Mouse (Mus musculus) cerebellum, adult 18-20 months (tissue): ENCODE results near the gene Sez6.

Source experiments
- DNase-seq, 2 experiments: peaks; one replicate each; pipeline ENCODE4 v3.0.0; 2021

Gene Sez6

DNA sequence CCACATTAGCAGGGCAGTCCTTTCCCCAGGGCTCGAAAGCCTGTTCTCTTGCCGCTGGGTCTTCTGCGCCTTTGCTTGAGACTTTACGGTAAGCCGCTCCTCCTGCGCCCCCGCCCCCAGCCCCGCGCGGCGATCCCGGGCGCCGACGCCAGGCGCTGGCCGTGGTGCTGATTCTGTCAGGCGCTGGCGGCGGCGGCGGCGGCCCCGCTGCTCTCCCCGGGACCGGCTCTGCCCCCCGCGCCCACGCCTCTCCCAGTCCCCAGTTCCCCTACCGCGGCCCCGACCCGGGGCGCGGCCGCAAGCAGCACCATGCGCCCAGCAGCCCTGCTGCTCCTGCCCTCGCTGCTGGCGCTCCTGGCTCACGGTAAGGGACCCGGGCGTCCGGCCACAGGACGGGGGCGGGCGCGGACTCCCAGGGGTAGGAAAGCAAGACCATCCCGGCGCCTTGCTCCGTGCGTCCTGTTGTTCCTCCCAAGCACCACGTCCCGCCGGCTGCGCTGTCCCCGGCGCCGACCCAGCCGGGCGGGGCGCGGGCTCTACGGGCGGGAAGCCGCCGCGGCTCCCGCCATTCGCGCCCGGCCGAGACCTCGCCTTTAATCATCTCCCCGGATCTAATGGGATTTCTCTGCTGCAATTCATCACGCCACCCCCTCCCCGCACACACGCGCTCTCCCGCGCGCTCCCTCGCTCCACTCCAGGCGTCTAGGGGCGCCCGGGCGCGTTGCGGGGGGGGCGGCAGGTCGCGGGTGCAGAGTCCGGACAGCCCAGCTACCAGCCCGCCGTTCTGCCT lies at the start of gene Sez6:
Gene Sez6 (plus strand): TSS at position 50 of the 790 bp plus-strand sequence.
- DNase-seq: peak; percentile 81 to 87

DNA sequence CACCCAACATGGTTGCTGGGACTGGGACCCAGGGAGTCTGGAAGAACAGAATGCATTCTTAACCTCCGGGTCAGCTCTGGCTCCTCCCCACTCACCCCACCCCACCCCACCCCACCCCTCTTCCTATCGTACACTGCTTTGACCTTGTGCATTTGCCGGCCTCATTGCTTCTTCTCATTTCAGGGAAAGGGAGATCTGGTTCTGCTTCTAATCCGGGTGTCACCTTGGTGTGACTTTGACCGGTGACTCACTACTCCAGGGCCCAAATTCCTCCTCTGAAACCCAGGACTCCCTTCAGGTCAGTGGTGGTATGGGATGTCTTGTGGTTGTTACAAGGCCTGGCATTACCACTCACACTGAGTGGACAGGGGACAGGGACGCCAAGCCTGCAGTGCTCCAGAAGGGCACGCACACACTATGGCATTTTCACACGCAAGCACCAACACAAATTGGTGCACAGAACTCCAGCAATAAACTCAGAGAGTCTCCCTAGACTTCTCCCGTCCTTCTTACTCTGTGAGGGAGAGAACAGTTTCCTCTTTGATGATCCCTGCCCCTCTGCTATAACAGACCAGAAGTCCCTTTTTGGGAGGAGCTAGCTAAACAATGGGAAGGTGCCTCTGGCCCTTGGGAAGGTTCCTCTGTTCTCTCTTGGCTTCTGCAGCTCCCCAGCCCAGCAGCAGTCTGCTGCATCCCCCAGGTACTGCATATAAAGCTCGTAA lies 45.9 kb upstream of the Sez6 start:
- no peak for DNase-seq

DNA sequence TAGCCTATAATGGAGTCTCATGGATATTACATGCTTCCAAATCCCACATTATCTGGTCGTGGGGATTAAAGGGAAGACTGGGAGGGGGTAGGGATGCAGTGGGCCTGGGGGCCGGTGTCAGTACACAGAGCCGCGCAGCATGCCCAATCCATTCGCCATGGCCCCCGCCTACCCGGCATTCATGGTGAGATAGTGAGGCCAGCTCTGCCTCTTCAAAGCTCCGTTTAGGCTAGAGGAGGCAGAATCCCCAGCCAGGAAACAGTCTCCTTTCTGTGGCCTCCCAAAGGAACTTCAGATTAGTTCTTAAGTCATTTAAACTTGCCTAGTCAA lies 45.4 kb upstream of the Sez6 start:
- no peak for DNase-seq

DNA sequence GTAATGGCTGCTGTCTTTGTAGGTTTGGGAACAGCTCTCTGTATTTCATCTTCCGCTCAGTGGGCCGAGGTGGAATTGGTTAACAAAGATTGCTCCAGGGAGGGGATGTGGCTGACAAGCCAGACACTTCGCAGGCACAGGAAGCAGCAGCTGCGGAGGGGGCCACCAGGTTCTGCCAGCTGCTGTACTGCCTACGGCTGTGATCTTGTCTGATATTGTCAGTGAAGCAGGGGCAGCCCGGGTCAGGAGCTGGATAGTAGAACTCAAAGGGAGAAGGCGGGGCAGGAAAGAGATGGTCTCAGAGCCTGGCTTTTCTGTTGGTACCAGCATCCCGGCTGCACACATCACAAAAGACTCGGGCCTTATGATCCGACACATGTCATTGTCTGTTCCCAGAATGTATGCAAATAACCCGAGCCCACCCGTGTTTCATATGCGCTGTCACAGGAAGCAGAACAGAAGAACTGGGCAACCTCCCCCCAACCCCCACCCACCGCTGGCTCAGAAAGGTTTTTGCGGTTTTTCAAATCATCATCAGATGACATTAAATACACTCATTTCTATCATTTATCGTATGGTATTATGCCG lies 43.1 kb upstream of the Sez6 start:
- peak in 1 of 2 experiments; percentile 5 for DNase-seq

DNA sequence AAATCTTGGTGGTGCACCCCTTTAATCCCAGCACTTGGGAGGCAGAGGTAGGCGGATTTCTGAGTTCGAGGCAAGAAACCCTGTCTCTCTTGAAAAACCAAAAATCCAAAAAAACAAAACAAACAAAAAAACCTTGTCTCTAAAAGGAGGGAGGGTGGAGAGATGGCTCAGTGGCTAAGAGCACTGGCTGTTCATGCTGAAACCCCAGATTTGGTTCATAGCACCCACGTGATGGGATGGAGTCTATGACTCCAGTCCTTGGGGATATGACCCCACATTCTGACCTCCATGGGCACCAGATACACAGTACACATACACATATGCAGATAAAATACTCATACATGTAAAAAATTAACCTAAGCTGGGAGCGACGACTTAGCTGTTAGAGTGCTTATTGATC lies 41.8 kb upstream of the Sez6 start:
- no peak for DNase-seq

DNA sequence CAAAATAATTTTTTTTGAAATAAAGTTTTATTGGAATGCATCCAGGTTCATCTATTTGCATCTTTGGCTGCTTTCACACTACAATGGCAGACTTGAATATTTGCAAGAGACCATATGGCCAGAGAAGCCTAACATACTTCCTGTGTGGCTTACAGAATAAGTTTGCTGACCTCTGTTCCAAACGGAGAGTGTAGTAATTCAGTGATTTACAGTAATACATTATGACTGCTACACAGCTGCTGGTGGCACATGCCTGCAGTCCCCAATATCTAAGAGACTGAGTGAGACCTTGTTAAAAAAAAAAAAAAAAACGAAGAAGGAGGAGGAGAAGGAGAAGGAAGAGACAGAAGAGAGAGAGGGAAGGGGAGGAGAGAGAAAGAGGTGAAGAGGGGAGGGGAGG lies 41.1 kb upstream of the Sez6 start:
- DNase-seq: no peak

DNA sequence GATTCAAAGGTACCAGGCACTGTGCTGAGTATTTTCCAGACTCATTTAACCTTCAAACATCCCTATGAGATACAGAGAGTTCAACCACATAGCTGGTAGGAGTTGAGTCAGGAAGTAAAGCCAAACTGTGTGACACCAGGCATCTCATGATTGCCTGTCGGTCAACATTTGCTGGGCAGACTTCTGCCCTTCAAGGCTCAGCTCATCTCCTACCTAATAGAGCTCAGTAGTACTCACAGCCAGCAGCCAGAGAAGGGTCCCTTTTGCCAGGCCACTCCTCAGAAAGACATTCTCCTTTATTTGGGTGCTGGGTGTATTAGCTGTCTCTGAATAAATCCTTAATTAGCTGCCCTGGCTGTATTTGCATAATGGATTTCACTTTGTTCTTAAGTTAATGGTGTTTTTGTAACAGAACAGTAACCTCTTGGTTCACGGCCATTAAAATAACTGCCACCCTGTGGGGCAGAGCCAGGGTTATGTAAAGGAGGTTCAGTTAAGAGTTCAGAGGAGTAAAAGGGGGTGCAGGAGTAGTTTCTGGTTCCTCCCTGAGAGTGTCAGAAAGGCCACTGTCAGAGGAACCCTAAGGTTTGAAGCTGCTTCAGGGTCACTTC lies 39.8 kb upstream of the Sez6 start:
- no peak for DNase-seq

DNA sequence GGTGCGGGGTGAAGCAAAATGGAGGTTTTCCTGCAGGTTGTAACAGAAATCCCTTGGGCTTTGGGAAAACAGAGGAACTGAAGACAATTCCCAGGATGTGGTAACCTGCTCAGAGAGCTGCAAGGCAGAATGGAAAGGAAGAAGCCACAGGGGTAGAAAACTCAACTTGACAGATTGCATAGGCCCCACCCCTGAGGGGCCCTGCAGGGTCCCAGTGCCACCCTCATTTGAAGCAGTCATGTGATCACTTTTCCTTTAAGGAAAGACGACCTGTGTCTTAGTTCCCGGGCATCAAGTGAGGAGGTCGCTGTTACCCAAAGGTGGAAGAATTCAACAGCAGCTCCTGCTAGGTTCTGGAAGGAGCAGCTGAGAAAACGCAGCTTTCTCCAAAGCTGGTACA lies 37.7 kb upstream of the Sez6 start:
- no peak for DNase-seq

DNA sequence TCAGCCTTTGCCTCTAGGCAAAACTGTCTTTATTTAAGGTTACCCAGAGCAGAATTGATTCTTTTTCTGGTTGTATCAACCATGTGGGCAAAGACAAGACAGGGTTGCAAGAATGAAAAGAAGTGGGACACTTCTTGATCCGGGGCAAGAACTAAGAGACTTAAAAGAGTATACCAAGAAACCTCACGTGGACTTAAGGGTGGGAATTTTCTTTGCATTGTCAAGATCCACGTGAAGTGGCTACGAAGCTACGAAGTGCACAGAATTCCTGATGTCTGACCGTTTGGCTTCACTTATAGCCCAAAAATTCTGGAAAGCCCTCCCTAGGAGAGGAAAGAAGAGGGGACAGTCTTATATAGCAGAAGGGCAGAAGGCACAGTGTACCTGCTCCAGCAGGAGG lies 37.3 kb upstream of the Sez6 start:
- DNase-seq: no peak

DNA sequence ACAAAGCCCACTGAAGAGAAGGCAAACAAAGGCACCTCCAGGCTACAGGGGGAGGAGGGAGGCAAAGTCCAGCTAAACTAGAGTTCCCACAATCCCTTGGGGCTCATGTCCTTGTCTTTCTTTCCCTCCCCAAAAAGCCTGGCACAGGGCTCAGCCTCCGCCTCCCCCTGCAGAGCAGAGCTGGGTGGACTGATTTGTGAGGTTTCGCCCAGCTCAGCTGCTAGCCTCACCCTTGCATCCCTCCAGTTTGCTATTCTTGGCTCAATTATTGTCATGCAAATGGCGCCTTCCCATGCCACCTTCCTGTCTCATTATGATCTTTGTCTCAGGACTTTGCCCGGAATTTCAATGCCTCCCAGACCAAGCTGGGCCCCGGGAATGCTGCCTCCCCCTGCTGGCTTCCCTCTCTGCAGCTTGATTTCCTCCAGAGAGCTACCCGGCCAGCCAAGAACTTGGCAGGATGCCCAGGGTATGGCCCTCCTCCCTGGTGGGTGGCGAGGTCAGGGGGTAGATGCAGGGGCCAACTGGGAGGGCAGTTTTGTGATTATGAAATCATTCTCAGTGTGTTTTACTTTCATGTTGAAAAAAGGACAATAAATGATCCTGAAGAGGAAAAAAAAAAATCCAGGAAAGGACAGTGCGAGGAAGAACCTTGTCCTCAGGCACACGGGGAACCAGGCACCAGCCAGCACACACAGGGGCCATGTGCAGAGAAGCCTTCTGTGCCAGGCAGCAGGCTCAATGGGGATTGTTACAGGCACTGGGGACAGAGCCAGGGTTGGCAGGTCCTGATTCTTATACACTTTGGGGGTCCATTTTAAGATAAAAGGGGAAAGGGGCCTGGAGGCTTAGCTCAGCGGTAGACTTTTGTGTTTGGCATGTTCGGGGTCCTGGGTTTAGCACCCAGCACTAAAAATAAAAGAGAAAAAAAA lies 36.5 kb upstream of the Sez6 start, which contains the start of gene Pipox:
Gene Pipox (minus strand): TSS at position 310 of the 932 bp plus-strand sequence.
- peak; percentile 86 to 87 for DNase-seq

DNA sequence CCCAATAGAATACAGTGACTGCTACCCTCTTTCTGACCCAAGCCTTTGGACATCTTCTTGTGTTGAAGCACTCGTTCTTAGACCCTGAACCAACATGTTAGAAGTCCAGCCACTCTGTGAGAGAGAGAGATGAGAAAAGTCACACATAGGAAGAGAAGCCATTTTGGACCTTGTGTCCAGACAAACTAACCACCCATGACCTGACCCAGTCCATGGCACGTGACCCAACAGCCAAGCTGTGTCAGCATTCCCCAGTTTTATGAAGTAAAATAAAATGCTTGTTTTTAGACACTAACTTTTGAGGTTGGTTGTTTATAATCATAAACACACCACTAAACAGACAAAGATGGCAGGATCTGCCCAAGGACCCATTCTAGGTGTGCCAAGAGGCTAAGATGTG lies 35.6 kb upstream of the Sez6 start:
- no peak for DNase-seq

DNA sequence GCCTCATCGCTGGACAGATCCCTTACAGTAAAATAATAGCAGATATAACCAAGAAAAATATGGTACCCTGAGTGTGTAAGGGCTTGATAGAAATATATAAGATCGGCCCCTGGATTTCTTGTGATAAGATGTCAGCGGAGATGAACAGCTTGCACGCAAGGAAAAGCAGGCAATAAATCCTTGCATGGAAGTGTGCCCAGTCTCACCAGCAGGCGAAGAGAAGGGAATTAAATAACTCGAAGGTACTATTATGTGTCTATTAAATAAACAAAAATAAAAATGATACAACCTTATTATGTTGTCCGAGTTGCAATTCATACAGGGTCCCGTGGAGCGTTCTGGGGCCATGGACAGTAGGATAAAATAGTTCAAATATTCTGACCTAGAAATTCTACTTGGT lies 34.6 kb upstream of the Sez6 start:
- DNase-seq: peak in 1 of 2 experiments; percentile 40

DNA sequence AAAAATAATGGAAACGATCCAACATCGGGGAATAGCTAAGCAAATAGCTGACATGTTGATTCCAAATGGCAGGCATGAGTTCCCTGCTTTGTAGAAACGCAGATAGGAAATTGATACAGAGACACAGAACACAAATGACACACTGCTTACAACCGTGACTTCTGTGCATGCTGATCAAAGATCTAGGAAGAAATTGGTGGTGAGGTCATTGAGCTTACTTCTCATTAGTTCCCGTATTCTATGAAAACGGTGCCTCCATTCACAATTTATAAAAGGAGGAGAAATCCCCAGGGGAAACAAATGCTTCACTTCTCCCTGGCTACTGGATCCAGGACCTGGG lies 34.1 kb upstream of the Sez6 start:
- DNase-seq: no peak

DNA sequence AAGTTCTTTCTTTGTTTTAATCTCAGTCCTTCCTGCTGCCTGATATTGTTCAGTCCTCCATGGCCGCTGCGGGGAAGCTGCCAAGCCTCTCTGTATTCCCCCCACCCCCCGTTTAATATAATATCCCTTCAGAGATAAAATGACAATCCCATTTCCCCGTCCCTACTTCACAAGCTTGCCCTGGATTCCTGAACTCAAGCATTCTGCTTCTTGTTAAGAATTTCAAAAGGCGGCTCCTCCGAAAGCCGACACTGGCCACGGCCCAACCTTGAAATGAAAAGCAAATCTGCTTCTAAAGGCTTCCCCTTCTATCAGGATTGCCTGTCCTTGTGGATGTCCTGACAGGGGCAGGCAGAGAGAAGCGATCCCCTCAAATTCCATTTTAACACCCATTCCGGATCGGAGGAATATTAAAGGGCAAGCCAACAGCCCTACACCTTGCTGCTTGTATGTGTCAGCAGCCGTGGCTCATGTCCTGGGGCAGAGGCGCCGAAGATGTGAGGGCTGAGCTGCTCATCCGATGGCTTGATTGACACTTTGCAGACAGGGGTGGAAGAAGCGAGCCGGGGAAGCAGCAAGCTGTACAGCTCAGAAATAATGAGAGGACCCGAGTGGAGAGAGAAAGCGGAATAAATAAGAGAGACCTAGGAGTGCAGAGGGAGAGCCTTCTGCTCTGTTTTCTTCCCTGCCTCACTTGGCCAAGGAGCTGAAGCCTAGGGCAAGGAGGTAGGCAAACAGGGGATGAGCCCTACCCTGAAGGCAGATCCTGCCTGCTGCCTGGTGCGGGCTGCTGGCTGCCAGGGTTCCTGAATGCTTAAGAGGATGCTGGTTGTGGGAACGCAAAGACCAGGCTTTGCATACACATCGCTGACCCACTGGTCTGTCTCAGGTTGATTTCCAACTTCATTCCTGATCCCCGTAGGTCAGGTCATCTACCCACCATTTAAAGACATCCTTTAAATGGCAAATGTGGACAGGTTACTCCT lies 33.5 kb upstream of the Sez6 start:
- DNase-seq: peak; percentile 33 to 57

DNA sequence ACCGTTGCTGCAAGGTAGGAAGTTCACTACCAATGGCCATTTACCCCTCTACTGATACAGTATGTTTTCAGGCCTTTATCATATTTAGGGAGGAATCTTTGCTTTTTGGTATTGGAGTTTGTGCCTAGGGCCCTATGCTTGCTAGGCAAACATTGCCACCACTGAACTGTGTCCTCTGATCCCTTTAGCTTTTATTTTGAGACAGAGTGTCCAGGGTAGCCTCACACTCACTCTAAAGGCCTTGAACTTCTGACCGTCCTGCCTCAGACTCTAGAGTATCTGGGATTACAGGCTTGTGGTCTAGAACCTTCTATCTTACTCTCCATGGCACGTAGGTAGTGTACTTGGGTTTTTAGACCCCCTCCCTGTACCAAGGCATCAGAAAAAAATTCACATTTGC lies 30.4 kb upstream of the Sez6 start:
- DNase-seq: no peak

DNA sequence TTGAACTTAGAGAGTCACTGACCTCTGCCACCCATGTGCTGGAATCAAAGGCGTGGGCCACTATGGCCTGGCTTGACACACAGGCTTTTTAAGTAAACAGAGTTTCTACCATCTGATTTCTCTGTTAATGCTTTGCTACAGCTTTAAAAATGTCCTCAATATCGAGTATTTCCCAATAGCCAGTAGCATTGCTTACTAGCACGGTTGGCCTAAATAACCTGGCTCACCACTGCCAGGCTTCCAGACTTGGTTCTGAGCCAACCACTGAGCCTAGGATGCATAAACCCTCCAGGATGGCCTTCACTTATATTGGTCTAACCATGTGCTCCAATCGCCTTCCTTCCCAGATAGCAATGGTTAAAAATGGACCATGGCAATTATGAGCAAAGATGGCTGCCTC lies 29.9 kb upstream of the Sez6 start:
- no peak for DNase-seq

DNA sequence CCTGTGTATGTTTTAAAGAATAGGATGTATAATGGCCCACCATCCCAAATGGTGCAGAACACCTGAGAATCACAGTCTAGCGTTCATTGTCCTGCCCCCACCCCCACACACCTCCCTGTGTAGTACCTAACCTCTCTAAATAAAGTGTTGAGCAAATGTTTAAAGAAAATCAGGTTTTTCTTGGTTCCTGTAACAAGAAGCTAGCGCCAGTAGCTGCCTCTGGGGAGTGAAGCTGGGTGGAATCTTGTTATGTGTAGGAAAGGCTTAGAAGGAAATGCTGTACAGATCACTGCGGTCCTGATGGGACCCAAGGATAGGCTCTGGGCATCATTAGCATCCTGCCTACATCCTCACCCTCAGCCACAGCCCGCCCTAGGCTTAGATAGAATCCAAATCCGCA lies 29.2 kb upstream of the Sez6 start:
- no peak for DNase-seq

DNA sequence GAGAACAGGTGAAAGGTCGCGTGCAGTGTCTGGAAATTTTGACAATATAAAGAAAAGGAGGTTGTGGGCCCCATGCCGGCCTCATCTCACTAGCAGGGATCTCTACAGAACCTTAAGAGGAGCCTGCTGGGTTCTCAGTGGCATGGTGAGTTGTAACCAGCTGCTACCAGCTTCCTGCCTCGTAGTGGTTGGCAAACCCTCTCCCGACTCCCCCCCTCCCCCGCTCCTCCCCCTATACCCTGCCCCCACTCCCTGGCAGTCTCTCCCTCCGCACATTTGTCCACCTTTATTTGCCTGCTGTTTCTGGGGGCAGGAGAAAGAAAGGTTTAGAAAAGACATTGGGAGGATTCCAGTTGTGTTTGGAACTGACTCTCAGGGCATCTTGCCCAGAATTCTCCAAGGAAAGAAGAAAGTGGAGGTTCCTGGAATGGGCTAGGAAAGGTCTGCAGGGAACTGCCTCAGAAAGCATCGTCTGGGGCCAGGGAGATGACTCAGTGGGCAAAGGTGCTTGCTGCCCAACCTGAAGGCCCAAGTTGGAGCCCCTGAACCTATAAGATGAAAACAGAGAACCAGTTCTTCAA lies 28.7 kb upstream of the Sez6 start:
- no peak for DNase-seq

DNA sequence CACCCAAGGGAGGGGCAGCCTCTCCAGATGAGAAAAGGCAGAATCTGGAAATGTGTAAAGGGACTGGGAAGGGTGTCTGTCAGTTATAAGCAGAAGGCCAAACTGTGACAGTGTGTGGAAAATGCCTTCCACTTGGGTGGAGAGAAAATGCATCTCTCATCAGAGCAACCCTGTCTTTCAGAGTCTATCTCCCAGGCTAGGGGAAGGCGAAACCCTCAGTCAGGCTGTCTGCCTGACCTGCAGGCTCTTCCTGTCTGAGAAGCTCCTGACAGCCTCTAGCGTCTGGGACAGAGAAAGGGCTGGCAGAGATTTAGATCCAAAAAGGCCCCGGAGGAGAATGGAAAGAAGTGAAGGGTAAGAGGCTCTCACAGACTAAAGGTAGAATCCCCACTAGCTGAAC lies 26.8 kb upstream of the Sez6 start:
- DNase-seq: peak in 1 of 2 experiments; percentile 32

DNA sequence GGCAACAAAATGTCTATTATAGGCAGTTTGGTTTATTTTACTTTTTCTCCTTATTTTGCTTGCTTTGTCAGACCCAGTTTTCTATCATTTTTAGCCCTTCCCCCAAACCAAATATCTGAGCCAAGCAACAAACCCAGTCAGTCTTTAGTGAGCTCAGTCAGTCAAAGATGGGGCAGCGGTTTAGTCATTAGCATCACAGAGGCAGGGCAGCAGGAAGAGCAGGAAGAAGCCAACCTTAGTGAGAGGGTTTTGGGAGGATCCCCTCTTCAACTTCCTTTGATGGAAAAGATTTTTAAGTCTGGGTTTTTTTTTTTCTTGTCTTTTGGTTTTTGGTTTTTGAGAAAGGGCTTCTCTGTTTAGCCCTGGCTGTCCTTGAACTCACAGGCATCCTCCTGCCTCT lies 25.9 kb upstream of the Sez6 start:
- DNase-seq: no peak

DNA sequence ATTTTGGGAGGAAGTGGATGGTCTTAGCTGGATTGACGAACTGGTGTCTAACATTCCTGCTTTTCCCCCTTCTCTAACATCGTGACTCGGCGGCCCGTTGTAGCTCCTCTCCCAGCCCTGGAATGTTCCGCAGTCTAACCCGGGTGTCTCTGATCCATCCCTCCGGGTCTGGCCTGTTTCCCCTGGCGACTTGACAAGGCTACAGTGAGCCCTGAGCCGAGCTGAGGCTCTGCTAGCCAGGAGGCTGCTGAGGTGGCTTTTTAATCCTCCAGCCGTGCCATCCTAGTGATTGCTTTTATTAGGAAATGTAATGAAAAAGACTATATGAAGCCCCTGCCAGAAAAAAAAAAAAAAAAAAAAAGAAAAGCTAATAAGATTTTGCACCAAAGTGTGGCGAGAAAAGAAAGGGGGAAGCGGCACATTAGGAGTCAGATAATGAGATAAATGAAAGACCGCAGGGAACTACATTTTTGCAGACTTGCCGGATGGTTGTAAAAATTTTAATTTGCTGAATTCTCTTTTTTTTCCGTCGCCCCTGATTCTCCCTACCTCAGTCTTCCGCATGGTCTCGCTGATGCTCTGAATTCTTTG lies 24.4 kb upstream of the Sez6 start:
- peak; percentile 86 to 89 for DNase-seq
